Mouse (Mus musculus): Measurements from ENCODE around the gene Cp.

DNA sequence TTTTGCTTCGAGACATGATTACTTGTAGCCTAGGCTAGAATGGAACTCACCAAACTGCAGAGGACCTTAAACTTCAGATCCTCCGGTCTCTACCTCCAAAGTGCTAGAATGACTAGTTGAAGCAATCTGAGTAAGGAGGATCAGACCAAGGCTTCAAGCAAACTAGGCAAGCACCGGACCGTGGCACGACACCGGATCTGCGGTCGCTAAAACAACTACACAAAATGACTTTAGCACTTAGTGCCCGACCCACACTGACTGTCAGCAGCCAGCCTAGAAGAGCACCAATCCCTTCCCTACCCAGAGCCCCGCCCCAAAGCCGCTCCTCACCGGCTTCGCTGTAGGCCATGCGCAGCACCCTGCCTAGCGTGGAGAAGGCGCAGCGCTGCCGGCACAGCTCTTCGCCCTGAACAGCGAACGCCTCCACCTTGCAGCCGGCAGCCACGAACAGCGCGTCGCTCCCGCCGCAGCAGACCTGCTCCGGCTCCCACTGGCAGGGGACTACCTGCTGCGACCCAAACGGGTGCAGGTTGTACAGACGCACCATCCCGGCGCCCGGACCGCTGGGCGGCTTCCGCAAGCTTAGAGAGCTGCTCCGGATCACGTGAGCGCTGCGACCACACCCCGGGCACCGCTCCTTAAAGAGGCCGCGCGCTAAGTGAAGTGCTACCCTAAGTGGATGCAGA is 78.0 kb downstream of the Cp start, which contains the start of gene Hps3:
- TF ChIP-seq CTCF (conservative IDR thresholded peaks at IDR 0.05; ENCODE audit: low read length) (no peak), NANOG (IDR thresholded peaks at IDR 0.05; ENCODE audit: borderline replicate concordance, low read length) (no peak)

Measured in E14TG2a.4 (cell line).